Mouse (Mus musculus) neutrophil, adult 65 days (primary cell): ENCODE results near the gene Bend7. TPM values are rescaled to one million over a fixed set of nuclear protein-coding genes. Genes with fewer than 3 reads are reported as not detected.

Source experiments
- total RNA-seq: library from RNA; stranded (reverse); gene quantifications from 2 replicates; pipeline ENCODE4 v1.2.4, GENCODE M21; 2023

Bend7 gene
- not detected in 2 replicates for total RNA-seq

GRCm38 (mm10) chr2:4717769-4718661 is at the start of gene Bend7:
TSS of gene Bend7 (plus strand) at chr2:4717831.

Other genes starting within 250 kb of the Bend7 start
- 47.5 and 68.1 TPM in 2 replicates for gene Prpf18, start 65.7 kb upstream of the Bend7 start, total RNA-seq
- gene Sephs1, start 163.7 kb downstream of the Bend7 start, total RNA-seq: 16.3 and 16.7 TPM in 2 replicates
- gene Phyh, start 201.2 kb downstream of the Bend7 start, total RNA-seq: 27.9 and 49.9 TPM in 2 replicates